Mouse (Mus musculus): ENCODE measurements around the gene Olfr837. TPM values are rescaled to one million over a fixed set of nuclear protein-coding genes. Genes with fewer than 3 reads are reported as not detected.
"Not testable (repeated sequence)": the region's sequence is repeated elsewhere in the genome, so short reads cannot be mapped to it uniquely, and the experiment has no call there.

Olfr837 gene
- not detected in 2 replicates for polyA plus RNA-seq (2016; fragmentation: Nextera tagmentation; extraction: Ambion mirVana)

DNA sequence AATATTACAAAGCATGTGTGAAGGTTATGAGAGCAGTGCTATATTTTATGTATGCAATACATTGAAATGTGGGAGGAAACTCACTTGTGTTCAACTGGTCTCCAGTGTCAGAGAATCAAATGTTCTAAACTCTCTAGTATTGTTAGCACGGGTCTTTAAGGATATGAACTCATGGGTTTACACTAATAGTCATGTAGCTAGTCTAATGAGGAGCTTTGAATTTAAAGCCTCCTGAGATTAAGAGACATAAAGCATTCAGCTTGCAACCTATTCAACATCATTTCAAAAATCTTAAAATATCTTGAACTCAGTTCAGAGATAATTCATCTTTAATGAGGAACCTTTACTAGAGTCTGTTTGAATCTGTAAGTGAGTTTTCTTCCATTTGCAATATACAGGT, at the start of gene Olfr837:
Gene Olfr837 (plus strand): TSS at position 301 of the 400 bp plus-strand sequence.
- no peak within 1 kb of the TSS for H3K4me3 ChIP-seq
- H3K36me3 ChIP-seq = no peaks in the 10 kb centered on the region
- H3K4me1 ChIP-seq = no peaks in the 10 kb centered on the region
- H3K27ac ChIP-seq (replicated peaks) = no peak within 1 kb of the TSS
- no peak for DNase-seq (ENCODE audit: low spot score)
- H3K9me3 ChIP-seq (replicated peaks) = peaks cover 16% of the 10 kb centered on the region; the same call in 1 of the 2 replicates
- H3K27me3 ChIP-seq (ENCODE audit: low read depth, poor library complexity, severe bottlenecking) = no peaks in the 10 kb centered on the region
- WGBS = 79% methylated on average over 1 of the region's 1 CpGs

DNA sequence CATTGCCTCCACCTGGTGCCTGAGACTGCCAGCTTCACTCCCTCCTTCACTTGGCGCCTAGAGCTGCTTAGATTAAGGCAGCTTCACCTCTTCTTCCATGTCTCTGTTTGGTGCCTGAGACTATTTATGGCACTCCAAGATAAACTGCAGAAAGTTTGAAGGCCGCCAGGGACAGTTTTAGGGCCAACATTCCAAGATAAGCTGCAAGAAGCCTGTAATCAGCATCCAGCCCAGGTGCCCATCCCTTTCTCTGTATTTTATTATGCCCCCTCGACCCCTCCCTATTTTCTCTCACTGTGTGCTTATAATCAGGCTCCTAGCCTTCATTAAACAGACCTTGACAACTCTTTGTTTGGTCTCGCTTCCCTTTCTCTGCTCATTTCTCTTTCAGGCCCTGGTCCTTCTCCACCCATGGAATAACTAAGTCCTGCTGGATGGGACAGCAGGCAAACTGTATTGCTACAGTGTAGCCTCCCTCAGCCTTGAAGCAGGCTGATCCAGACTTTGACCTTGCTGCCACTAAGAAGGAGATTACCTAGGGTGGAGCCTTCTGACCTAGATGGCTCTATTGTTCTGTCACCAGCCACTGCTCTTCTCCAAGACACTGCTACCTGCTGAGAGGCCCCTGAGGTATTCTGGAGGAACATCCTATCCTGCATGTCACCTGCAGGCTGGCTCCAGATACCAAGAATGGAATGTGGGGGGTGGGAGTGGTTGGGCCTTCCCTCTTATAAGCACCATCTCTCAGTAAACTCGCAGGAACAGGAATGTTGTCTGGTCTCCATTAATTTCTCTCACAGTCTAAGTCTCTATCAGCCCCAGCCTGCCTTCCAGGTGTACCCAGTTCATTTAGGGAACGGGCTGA, 43.0 kb upstream of the Olfr837 start:
- H3K36me3 ChIP-seq; DNase-seq (ENCODE audit: low spot score); H3K4me1 ChIP-seq; H3K27me3 ChIP-seq (ENCODE audit: low read depth, poor library complexity, severe bottlenecking); H3K27ac ChIP-seq (replicated peaks); H3K4me3 ChIP-seq: not testable (repeated sequence)
- peaks cover 41% of the 10 kb centered on the region for H3K9me3 ChIP-seq (replicated peaks)
- WGBS = 75% methylated on average over 6 of the region's 6 CpGs

DNA sequence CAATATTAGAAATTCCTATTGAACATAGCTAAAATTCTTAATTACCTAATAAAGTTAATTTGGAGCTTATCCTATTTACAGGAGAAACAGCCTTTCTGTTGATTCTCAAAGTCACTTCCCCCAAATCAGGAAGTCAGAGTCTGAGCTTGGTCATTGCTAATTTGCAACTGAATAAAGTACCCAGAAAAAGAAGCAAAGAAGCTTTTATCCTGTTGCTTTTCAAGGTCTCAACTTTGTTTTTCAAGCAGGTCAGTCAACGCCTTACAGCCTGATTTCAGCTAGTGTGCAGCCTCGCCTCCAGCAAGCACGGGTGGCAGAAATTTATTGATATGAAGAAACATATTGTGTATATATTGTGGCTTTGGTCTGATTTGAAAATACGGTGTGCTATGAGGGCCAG, 38.8 kb upstream of the Olfr837 start:
- Histone ChIP-seq H3K27me3 (ENCODE audit: low read depth, poor library complexity, severe bottlenecking) (no peaks in the 10 kb centered on the region), H3K36me3 (no peaks in the 10 kb centered on the region), H3K4me3 (no peak overlapping the region), H3K27ac (replicated peaks) (no peak overlapping the region), H3K4me1 (no peaks in the 10 kb centered on the region), H3K9me3 (replicated peaks) (peaks cover 37% of the 10 kb centered on the region)
- no peak for DNase-seq (ENCODE audit: low spot score)
- 85% methylated on average over 4 of the region's 4 CpGs for WGBS

DNA sequence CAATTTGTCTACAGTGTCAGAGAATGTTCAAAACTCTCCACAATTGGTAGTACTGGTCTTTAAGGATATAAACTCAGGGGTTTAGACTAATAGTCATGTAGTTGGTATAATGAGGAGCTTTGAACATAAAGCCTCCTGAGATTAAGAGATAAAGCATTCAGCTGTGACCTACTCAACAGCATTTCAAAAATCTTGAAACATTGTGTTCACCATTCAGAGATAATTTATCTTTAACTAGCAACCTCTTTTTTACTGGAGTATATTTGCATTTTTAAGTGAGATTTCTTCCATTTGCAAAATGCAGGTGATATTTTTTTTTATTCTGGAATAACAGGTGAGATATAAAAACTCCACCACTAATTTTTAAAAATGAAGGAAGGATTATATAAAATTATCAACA, 16.0 kb upstream of the Olfr837 start, which contains the start of gene Olfr836:
Gene Olfr836 (plus strand): TSS at position 301 of the 400 bp plus-strand sequence.
- Histone ChIP-seq H3K36me3 (no peaks in the 10 kb centered on the region), H3K4me1 (no peaks in the 10 kb centered on the region), H3K27me3 (ENCODE audit: low read depth, poor library complexity, severe bottlenecking) (no peaks in the 10 kb centered on the region), H3K9me3 (replicated peaks) (peaks cover 10% of the 10 kb centered on the region), H3K4me3 (no peak within 1 kb of the TSS), H3K27ac (replicated peaks) (no peak within 1 kb of the TSS)
- DNase-seq (ENCODE audit: low spot score) = no peak

DNA sequence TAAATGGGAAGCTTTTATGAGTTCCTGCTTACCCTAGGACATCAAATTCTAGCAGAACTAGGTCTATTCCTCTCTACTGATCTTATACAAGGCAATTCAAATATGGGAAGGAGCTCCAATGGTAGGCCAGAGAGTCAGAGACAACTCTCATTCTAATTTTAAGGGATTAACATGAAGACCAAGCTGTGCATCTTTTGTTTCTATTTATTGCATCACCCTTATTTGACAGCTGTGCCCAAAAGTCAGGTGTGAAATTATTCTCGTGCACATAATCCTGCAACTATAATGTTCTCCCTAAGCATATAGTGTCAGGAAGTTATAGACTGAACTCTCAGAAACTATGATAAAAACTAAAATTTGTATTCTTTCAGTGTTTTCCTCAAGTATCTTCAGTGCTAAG, 41.1 kb downstream of the Olfr837 start, which contains the start of gene Olfr839-ps1:
Gene Olfr839-ps1 (minus strand): TSS at position 101 of the 400 bp plus-strand sequence.
- WGBS = 91% methylated on average over 1 of the region's 1 CpGs
- H3K27ac ChIP-seq (replicated peaks) = no peak within 1 kb of the TSS
- DNase-seq (ENCODE audit: low spot score) = no peak

More for the DNA sequence above, 41.1 kb downstream of the Olfr837 start, which contains the start of gene Olfr839-ps1:
- no peaks in the 10 kb centered on the region for H3K4me1 ChIP-seq
- peaks cover 31% of the 10 kb centered on the region; the same call in 1 of the 2 replicates for H3K9me3 ChIP-seq (replicated peaks)
- no peak within 1 kb of the TSS for H3K4me3 ChIP-seq
- H3K36me3 ChIP-seq = no peaks in the 10 kb centered on the region
- no peaks in the 10 kb centered on the region for H3K27me3 ChIP-seq (ENCODE audit: low read depth, poor library complexity, severe bottlenecking)

Other genes starting within 250 kb of the Olfr837 start
- gene Olfr832, start 199.2 kb upstream of the Olfr837 start, polyA plus RNA-seq (2016; fragmentation: Nextera tagmentation; extraction: Ambion mirVana) = not detected in 2 replicates
- not detected in 2 replicates for gene Olfr834, start 148.3 kb upstream of the Olfr837 start, polyA plus RNA-seq (2016; fragmentation: Nextera tagmentation; extraction: Ambion mirVana)
- not detected in 2 replicates for gene Olfr835, start 103.6 kb upstream of the Olfr837 start, polyA plus RNA-seq (2016; fragmentation: Nextera tagmentation; extraction: Ambion mirVana)
- gene Olfr836, start 15.9 kb upstream of the Olfr837 start, polyA plus RNA-seq (2016; fragmentation: Nextera tagmentation; extraction: Ambion mirVana) = not detected in 2 replicates
- gene Olfr839-ps1, start 41.0 kb downstream of the Olfr837 start, polyA plus RNA-seq (2016; fragmentation: Nextera tagmentation; extraction: Ambion mirVana) = not detected in 2 replicates
- not detected in 2 replicates for gene Olfr843, start 115.7 kb downstream of the Olfr837 start, polyA plus RNA-seq (2016; fragmentation: Nextera tagmentation; extraction: Ambion mirVana)
- gene Olfr844, start 180.0 kb downstream of the Olfr837 start, polyA plus RNA-seq (2016; fragmentation: Nextera tagmentation; extraction: Ambion mirVana) = not detected in 2 replicates
- gene Olfr845, start 200.1 kb downstream of the Olfr837 start, polyA plus RNA-seq (2016; fragmentation: Nextera tagmentation; extraction: Ambion mirVana) = not detected in 2 replicates
- gene Olfr846, start 227.7 kb downstream of the Olfr837 start, polyA plus RNA-seq (2016; fragmentation: Nextera tagmentation; extraction: Ambion mirVana) = not detected in 2 replicates
- not detected in 2 replicates for gene Olfr847, start 242.4 kb downstream of the Olfr837 start, polyA plus RNA-seq (2016; fragmentation: Nextera tagmentation; extraction: Ambion mirVana)

Data from midbrain, embryonic 10.5 days (tissue).